Mouse (Mus musculus) right cerebral cortex, adult 2 months (tissue): ENCODE measurements around the gene Rpl36-ps4.

Source experiments
- DNase-seq, 2 experiments: peaks; one replicate each; pipeline ENCODE4 v3.0.0; 2021 to 2022; ENCODE audit warnings: low spot score in 2 of 2

Gene Rpl36-ps4

GRCm38 (mm10) chr17:87920677-87921076 lies at the start of gene Rpl36-ps4:
Gene Rpl36-ps4 (plus strand): TSS chr17:87920977.
- DNase-seq = no peak

- DNase-seq = no peak
Measured at GRCm38 (mm10) chr17:87871461-87872126, 49.2 kb upstream of the Rpl36-ps4 start.

- DNase-seq = no peak
Measured at GRCm38 (mm10) chr17:87872286-87872685, 48.5 kb upstream of the Rpl36-ps4 start.

- no peak for DNase-seq
Measured at GRCm38 (mm10) chr17:87873456-87873855, 47.3 kb upstream of the Rpl36-ps4 start.

- no peak for DNase-seq
Measured at GRCm38 (mm10) chr17:87873943-87874342, 46.8 kb upstream of the Rpl36-ps4 start.

- DNase-seq = no peak
Measured at GRCm38 (mm10) chr17:87875346-87875920, 45.3 kb upstream of the Rpl36-ps4 start.

- DNase-seq = no peak
Measured at GRCm38 (mm10) chr17:87876295-87877000, 44.3 kb upstream of the Rpl36-ps4 start.

- DNase-seq = peak in 1 of 2 experiments; percentile 47
Measured at GRCm38 (mm10) chr17:87877207-87878073, 43.3 kb upstream of the Rpl36-ps4 start.

- DNase-seq = no peak
Measured at GRCm38 (mm10) chr17:87878556-87879483, 42.0 kb upstream of the Rpl36-ps4 start.

GRCm38 (mm10) chr17:87879484-87880225 lies 41.1 kb upstream of the Rpl36-ps4 start:
- no peak for DNase-seq

GRCm38 (mm10) chr17:87882594-87882993 lies 38.2 kb upstream of the Rpl36-ps4 start:
- peak in 1 of 2 experiments; percentile 45 for DNase-seq

- DNase-seq = no peak
Measured at GRCm38 (mm10) chr17:87897175-87897574, 23.6 kb upstream of the Rpl36-ps4 start.

- no peak for DNase-seq
Measured at GRCm38 (mm10) chr17:87900677-87901076, 20.1 kb upstream of the Rpl36-ps4 start.

GRCm38 (mm10) chr17:87901163-87901562 lies 19.6 kb upstream of the Rpl36-ps4 start:
- DNase-seq = no peak

GRCm38 (mm10) chr17:87903213-87903612 lies 17.6 kb upstream of the Rpl36-ps4 start:
- DNase-seq = no peak

- no peak for DNase-seq
Measured at GRCm38 (mm10) chr17:87903725-87904124, 17.1 kb upstream of the Rpl36-ps4 start.

- DNase-seq = no peak
Measured at GRCm38 (mm10) chr17:87915386-87915785, 5.4 kb upstream of the Rpl36-ps4 start.

GRCm38 (mm10) chr17:87918121-87918520 lies 2.7 kb upstream of the Rpl36-ps4 start:
- DNase-seq = peak; percentile 9 to 11

- DNase-seq = no peak
Measured at GRCm38 (mm10) chr17:87934326-87934725, 13.5 kb downstream of the Rpl36-ps4 start.

GRCm38 (mm10) chr17:87934736-87935135 lies 14.0 kb downstream of the Rpl36-ps4 start:
- no peak for DNase-seq
